Mouse (Mus musculus): Measurements from ENCODE around the gene Kremen2.

Kremen2 gene

GRCm38 (mm10) chr17:23737493-23738445, 7.9 kb downstream of the Kremen2 start:
- no peak for DNase-seq (ENCODE audit: low read depth, low spot score)

- no peak for DNase-seq (ENCODE audit: low read depth, low spot score)
These were observed 11.3 kb downstream of the Kremen2 start for GRCm38 (mm10) chr17:23734341-23734740.

- DNase-seq (ENCODE audit: low read depth, low spot score), result no peak
These were observed 15.2 kb downstream of the Kremen2 start for GRCm38 (mm10) chr17:23730441-23730840.

GRCm38 (mm10) chr17:23726758-23727142, 18.9 kb downstream of the Kremen2 start:
- peak; percentile 70 for DNase-seq (ENCODE audit: low read depth, low spot score)

GRCm38 (mm10) chr17:23725999-23726757, 19.5 kb downstream of the Kremen2 start, which contains the start of gene Pkmyt1:
TSS of gene Pkmyt1 (plus strand) at chr17:23726336.
- DNase-seq (ENCODE audit: low read depth, low spot score), result peak; percentile 93

- DNase-seq (ENCODE audit: low read depth, low spot score), result peak; percentile 26
These were observed 20.2 kb downstream of the Kremen2 start for GRCm38 (mm10) chr17:23725477-23725876.

- DNase-seq (ENCODE audit: low read depth, low spot score), result no peak
These were observed 23.1 kb downstream of the Kremen2 start, which contains the start of gene 1520401A03Rik for GRCm38 (mm10) chr17:23722376-23723125. TSS of gene 1520401A03Rik (minus strand) at chr17:23722783.

- no peak for DNase-seq (ENCODE audit: low read depth, low spot score)
These were observed 23.7 kb downstream of the Kremen2 start for GRCm38 (mm10) chr17:23721886-23722285.

GRCm38 (mm10) chr17:23719455-23719854, 26.2 kb downstream of the Kremen2 start:
- DNase-seq (ENCODE audit: low read depth, low spot score), result no peak

- peak; percentile 22 for DNase-seq (ENCODE audit: low read depth, low spot score)
These were observed 28.6 kb downstream of the Kremen2 start for GRCm38 (mm10) chr17:23717003-23717402.

GRCm38 (mm10) chr17:23706212-23706611, 39.4 kb downstream of the Kremen2 start:
- DNase-seq (ENCODE audit: low read depth, low spot score), result peak; percentile 77

GRCm38 (mm10) chr17:23705525-23706104, 40.0 kb downstream of the Kremen2 start:
- no peak for DNase-seq (ENCODE audit: low read depth, low spot score)

- DNase-seq (ENCODE audit: low read depth, low spot score), result no peak
These were observed 40.9 kb downstream of the Kremen2 start for GRCm38 (mm10) chr17:23704741-23705140.

GRCm38 (mm10) chr17:23703301-23703700, 42.3 kb downstream of the Kremen2 start:
- no peak for DNase-seq (ENCODE audit: low read depth, low spot score)

- DNase-seq (ENCODE audit: low read depth, low spot score), result peak; percentile 94
These were observed 45.6 kb downstream of the Kremen2 start for GRCm38 (mm10) chr17:23700079-23700478.

- no peak for DNase-seq (ENCODE audit: low read depth, low spot score)
These were observed 46.2 kb downstream of the Kremen2 start for GRCm38 (mm10) chr17:23699131-23700077.

GRCm38 (mm10) chr17:23695801-23696200, 49.8 kb downstream of the Kremen2 start:
- peak; percentile 50 for DNase-seq (ENCODE audit: low read depth, low spot score)

GRCm38 (mm10) chr17:23694491-23694890, 51.1 kb downstream of the Kremen2 start:
- DNase-seq (ENCODE audit: low read depth, low spot score), result no peak
